8 mouse cellular contexts compared by ENCODE assay signal in the genomic region with DNA sequence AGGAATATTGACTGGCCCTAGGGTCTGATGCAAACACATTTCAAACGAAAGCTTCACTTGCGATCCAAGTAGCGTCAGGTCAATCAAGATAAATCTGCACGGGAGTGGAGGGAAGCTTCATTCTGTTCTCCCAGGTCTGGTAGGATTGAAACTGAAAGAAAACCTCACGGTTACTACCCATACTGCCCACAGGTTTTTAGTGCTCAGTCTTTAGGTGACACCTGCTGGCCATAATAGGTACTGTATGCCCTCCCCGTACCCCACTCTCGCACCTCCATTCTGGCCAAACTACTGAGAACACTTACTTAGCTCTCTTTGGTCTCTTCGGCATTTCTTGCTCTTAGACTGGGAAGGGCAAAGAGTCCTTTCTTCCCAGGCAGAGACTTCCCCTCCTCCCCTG. TPM values are rescaled to one million over a fixed set of nuclear protein-coding genes. Genes with fewer than 3 reads are reported as not detected.
A peak's percentile ranks its signal among the peaks of the same experiment; 100 is the strongest.
DNase-seq lines count a peak whose midpoint lies in the region; ATAC-seq and TF ChIP-seq lines count a peak whose summit lies in the region.

No protein-coding gene starts in this region.

- no peak overlapping the region for H3K4me2 ChIP-seq in forebrain, embryonic 14.5 days (ENCODE audit: low read length)
- H3K4me2 ChIP-seq in forebrain, embryonic 12.5 days, result no peak overlapping the region
- H3K4me2 ChIP-seq in embryonic facial prominence, embryonic 11.5 days (ENCODE audit: low read depth, low read length), result no peak overlapping the region
- peak overlapping the region; percentile 43 for H3K4me2 ChIP-seq in intestine, embryonic 15.5 days (replicated peaks)
- H3K4me2 ChIP-seq in liver, embryonic 14.5 days (ENCODE audit: low read depth), result peak overlapping the region; percentile 40

- no peak overlapping the region for H3K9ac ChIP-seq in forebrain, embryonic 14.5 days (ENCODE audit: low read length)
- no peak overlapping the region for H3K9ac ChIP-seq in forebrain, embryonic 12.5 days
- H3K9ac ChIP-seq in embryonic facial prominence, embryonic 11.5 days (replicated peaks; ENCODE audit: low read length), result no peak overlapping the region
- no peak overlapping the region for H3K9ac ChIP-seq in intestine, embryonic 15.5 days
- no peak overlapping the region for H3K9ac ChIP-seq in liver, embryonic 14.5 days (replicated peaks)

- H3K27me3 ChIP-seq in forebrain, embryonic 14.5 days (replicated peaks; ENCODE audit: control insufficient read depth, insufficient read depth, low read length), result no peaks in the 10 kb centered on the region
- peaks cover 10% of the 10 kb centered on the region; the same call in 1 of the 2 replicates for H3K27me3 ChIP-seq in forebrain, embryonic 12.5 days
- H3K27me3 ChIP-seq in embryonic facial prominence, embryonic 11.5 days (ENCODE audit: control insufficient read depth, insufficient read depth, low read length), result no peaks in the 10 kb centered on the region
- no peaks in the 10 kb centered on the region for H3K27me3 ChIP-seq in intestine, embryonic 15.5 days (replicated peaks)
- no peaks in the 10 kb centered on the region for H3K27me3 ChIP-seq in liver, embryonic 14.5 days (ENCODE audit: control insufficient read depth, insufficient read depth, low read length)

- peak; percentile 50 for DNase-seq in forebrain, embryonic 14.5 days (ENCODE audit: low spot score)
- DNase-seq in 3T3-L1 (ENCODE audit: low read depth, low spot score), result peak; percentile 68
- peak; percentile 35 for DNase-seq in adipocyte (ENCODE audit: low spot score)
- DNase-seq in embryonic facial prominence, embryonic 11.5 days (ENCODE audit: low spot score), result peak; percentile 65
- peak in 2 of 3 experiments; percentile 6 to 17 for DNase-seq in liver, embryonic 14.5 days (ENCODE audit: low read depth in 3 of 3, low spot score in 3 of 3)
- DNase-seq in skeletal muscle tissue, adult 2 months (ENCODE audit: low read depth, low spot score), result peak; percentile 25

- H3K36me3 ChIP-seq in forebrain, embryonic 14.5 days (ENCODE audit: control insufficient read depth, insufficient read depth, low read length), result no peaks in the 10 kb centered on the region
- no peaks in the 10 kb centered on the region for H3K36me3 ChIP-seq in forebrain, embryonic 12.5 days (replicated peaks)
- no peaks in the 10 kb centered on the region for H3K36me3 ChIP-seq in embryonic facial prominence, embryonic 11.5 days (replicated peaks; ENCODE audit: control insufficient read depth, insufficient read depth, low read depth, low read length)
- no peaks in the 10 kb centered on the region for H3K36me3 ChIP-seq in intestine, embryonic 15.5 days
- no peaks in the 10 kb centered on the region for H3K36me3 ChIP-seq in liver, embryonic 14.5 days (replicated peaks; ENCODE audit: control insufficient read depth, insufficient read depth, low read depth)

- TF ChIP-seq EP300 in liver, embryonic 14.5 days (IDR thresholded peaks at IDR 0.05; ENCODE audit: low read depth), result no peak

- H3K4me1 ChIP-seq in forebrain, embryonic 14.5 days (ENCODE audit: control insufficient read depth, insufficient read depth, low read length), result no peaks in the 10 kb centered on the region
- H3K4me1 ChIP-seq in forebrain, embryonic 12.5 days, result peaks cover under 1% of the 10 kb centered on the region
- H3K4me1 ChIP-seq in embryonic facial prominence, embryonic 11.5 days (ENCODE audit: control insufficient read depth, insufficient read depth, low read length), result no peaks in the 10 kb centered on the region
- H3K4me1 ChIP-seq in intestine, embryonic 15.5 days (replicated peaks), result no peaks in the 10 kb centered on the region
- no peaks in the 10 kb centered on the region; a peak in 1 of 4 replicates for H3K4me1 ChIP-seq in liver, embryonic 14.5 days (replicated peaks; ENCODE audit: control insufficient read depth in 2 of 2, insufficient read depth in 2 of 2, low read length in 1 of 2)

- H3K4me3 ChIP-seq in forebrain, embryonic 14.5 days (ENCODE audit: low read depth, low read length), result no peak overlapping the region
- H3K4me3 ChIP-seq in forebrain, embryonic 12.5 days (replicated peaks), result no peak overlapping the region
- no peak overlapping the region for H3K4me3 ChIP-seq in embryonic facial prominence, embryonic 11.5 days (ENCODE audit: low read depth, low read length)
- H3K4me3 ChIP-seq in intestine, embryonic 15.5 days (replicated peaks), result no peak overlapping the region
- H3K4me3 ChIP-seq in liver, embryonic 14.5 days (ENCODE audit: insufficient read depth in 1 of 2, low read depth in 2 of 2, low read length in 2 of 2), result peak overlapping the region in 1 of 2 experiments; percentile 49; a peak in 2 of 4 replicates

- 30% methylated on average over 8 of the region's 8 CpGs for WGBS in forebrain, embryonic 14.5 days
- 31% methylated on average over 8 of the region's 8 CpGs for WGBS in forebrain, embryonic 12.5 days
- 27% methylated on average over 8 of the region's 8 CpGs for WGBS in embryonic facial prominence, embryonic 11.5 days
- 18% methylated on average over 8 of the region's 8 CpGs for WGBS in intestine, embryonic 15.5 days
- WGBS in liver, embryonic 14.5 days (ENCODE audit: insufficient replicate concordance), result 11% methylated on average over 8 of the region's 8 CpGs

- no peak overlapping the region for H3K27ac ChIP-seq in forebrain, embryonic 14.5 days (ENCODE audit: low read depth, low read length)
- no peak overlapping the region for H3K27ac ChIP-seq in forebrain, embryonic 12.5 days
- H3K27ac ChIP-seq in embryonic facial prominence, embryonic 11.5 days (replicated peaks; ENCODE audit: low read depth, low read length), result no peak overlapping the region
- no peak overlapping the region for H3K27ac ChIP-seq in intestine, embryonic 15.5 days
- no peak overlapping the region for H3K27ac ChIP-seq in liver, embryonic 14.5 days

- TF ChIP-seq CTCF in liver, embryonic 14.5 days (IDR thresholded peaks at IDR 0.05; ENCODE audit: low read depth), result peak; percentile 78

- no peaks in the 10 kb centered on the region for H3K9me3 ChIP-seq in forebrain, embryonic 14.5 days (replicated peaks; ENCODE audit: control insufficient read depth, low read length)
- no peaks in the 10 kb centered on the region for H3K9me3 ChIP-seq in forebrain, embryonic 12.5 days
- H3K9me3 ChIP-seq in embryonic facial prominence, embryonic 11.5 days (replicated peaks; ENCODE audit: control insufficient read depth, low read length), result no peaks in the 10 kb centered on the region
- H3K9me3 ChIP-seq in intestine, embryonic 15.5 days, result no peaks in the 10 kb centered on the region
- H3K9me3 ChIP-seq in liver, embryonic 14.5 days (ENCODE audit: control insufficient read depth, low read length), result no peaks in the 10 kb centered on the region

- ATAC-seq in forebrain, embryonic 14.5 days, result no peak; the same call in 1 of the 2 replicates
- ATAC-seq in forebrain, embryonic 12.5 days (ENCODE audit: low FRiP score), result no peak
- ATAC-seq in embryonic facial prominence, embryonic 11.5 days (replicated peaks; ENCODE audit: insufficient number of reproducible peaks, low FRiP score, low TSS enrichment, low read depth), result no peak
- ATAC-seq in intestine, embryonic 15.5 days, result peak; percentile 70
- no peak for ATAC-seq in liver, embryonic 14.5 days (ENCODE audit: insufficient read depth)

RNA-seq across cellular contexts. Expression of gene Dscaml1, which starts 9.2 kb away (rescaled TPM):
- polyA plus RNA-seq in forebrain, embryonic 14.5 days (2014; fragmentation: Nextera tagmentation; extraction: Ambion mirVana), result 11.3 and 15.0 TPM in 2 replicates
- polyA plus RNA-seq in forebrain, embryonic 12.5 days (2016; fragmentation: Nextera tagmentation; extraction: Ambion mirVana), result 7.0 and 8.9 TPM in 2 replicates
- polyA plus RNA-seq in embryonic facial prominence, embryonic 11.5 days (2014; fragmentation: Nextera tagmentation; extraction: Ambion mirVana), result 0.76 and 0.86 TPM in 2 replicates
- 0.38 and 0.44 TPM in 2 replicates for polyA plus RNA-seq in intestine, embryonic 15.5 days (2015; fragmentation: Nextera tagmentation; extraction: Ambion mirVana)
- polyA plus RNA-seq in liver, embryonic 14.5 days (2012; rRNA removed), result 0.02 TPM in 1 of 2 replicates, not detected in the other
- polyA plus RNA-seq in liver, embryonic 14.5 days (2014; fragmentation: Nextera tagmentation; extraction: Ambion mirVana), result not detected in 2 replicates

RNA-seq across cellular contexts. Expression of gene Fxyd2, which starts 17.8 kb away (rescaled TPM):
- polyA plus RNA-seq in forebrain, embryonic 14.5 days (2014; fragmentation: Nextera tagmentation; extraction: Ambion mirVana), result 5.2 and 6.2 TPM in 2 replicates
- 2.0 and 2.3 TPM in 2 replicates for polyA plus RNA-seq in forebrain, embryonic 12.5 days (2016; fragmentation: Nextera tagmentation; extraction: Ambion mirVana)
- polyA plus RNA-seq in embryonic facial prominence, embryonic 11.5 days (2014; fragmentation: Nextera tagmentation; extraction: Ambion mirVana), result 1.7 and 1.9 TPM in 2 replicates
- 2.6 and 3.0 TPM in 2 replicates for polyA plus RNA-seq in intestine, embryonic 15.5 days (2015; fragmentation: Nextera tagmentation; extraction: Ambion mirVana)
- 0.50 and 0.95 TPM in 2 replicates for polyA plus RNA-seq in liver, embryonic 14.5 days (2012; rRNA removed)
- polyA plus RNA-seq in liver, embryonic 14.5 days (2014; fragmentation: Nextera tagmentation; extraction: Ambion mirVana), result 0.55 and 0.76 TPM in 2 replicates

RNA-seq across cellular contexts. Expression of gene Fxyd6, which starts 47.3 kb away (rescaled TPM):
- polyA plus RNA-seq in forebrain, embryonic 14.5 days (2014; fragmentation: Nextera tagmentation; extraction: Ambion mirVana), result 355 and 413 TPM in 2 replicates
- 206 TPM in 2 replicates for polyA plus RNA-seq in forebrain, embryonic 12.5 days (2016; fragmentation: Nextera tagmentation; extraction: Ambion mirVana)
- 83.0 and 93.1 TPM in 2 replicates for polyA plus RNA-seq in embryonic facial prominence, embryonic 11.5 days (2014; fragmentation: Nextera tagmentation; extraction: Ambion mirVana)
- polyA plus RNA-seq in intestine, embryonic 15.5 days (2015; fragmentation: Nextera tagmentation; extraction: Ambion mirVana), result 76.5 and 77.2 TPM in 2 replicates
- 0.89 and 1.1 TPM in 2 replicates for polyA plus RNA-seq in liver, embryonic 14.5 days (2012; rRNA removed)
- 0.42 and 0.72 TPM in 2 replicates for polyA plus RNA-seq in liver, embryonic 14.5 days (2014; fragmentation: Nextera tagmentation; extraction: Ambion mirVana)

Comparison
In these comparisons a context has a peak if more than half of its experiments do, and no peak if none do; other contexts are left out.
1. DNase-seq: peak in every context shown above with its lines; median percentile 68 in 3T3-L1; 65 in embryonic facial prominence, embryonic 11.5 days; 50 in forebrain, embryonic 14.5 days; 35 in adipocyte; 25 in skeletal muscle tissue, adult 2 months; 12 in liver, embryonic 14.5 days.
2. H3K4me2 ChIP-seq: peak in intestine, embryonic 15.5 days (single experiment) and liver, embryonic 14.5 days (single experiment); none in forebrain, embryonic 14.5 days (single experiment), forebrain, embryonic 12.5 days (single experiment) and embryonic facial prominence, embryonic 11.5 days (single experiment).
3. RNA of gene Fxyd6, which starts 47.3 kb away (polyA plus RNA-seq): 355 to 413 TPM in forebrain, embryonic 14.5 days, 206 TPM in forebrain, embryonic 12.5 days, 83.0 to 93.1 TPM in embryonic facial prominence, embryonic 11.5 days and 76.5 to 77.2 TPM in intestine, embryonic 15.5 days; 0.42 to 1.1 TPM in liver, embryonic 14.5 days; every median in the first group is over 10 times any median in the second.